Mouse (Mus musculus) embryonic facial prominence, embryonic 12.5 days (tissue): ENCODE results near the gene Zfr2. TPM values are rescaled to one million over a fixed set of nuclear protein-coding genes. Genes with fewer than 3 reads are reported as not detected.

Experiments
- ATAC-seq: fragments of 200-750 bp; cut with Nextera tagmentation; 2 replicates; pipeline ENCODE4 v1.8.0; 2017; ENCODE audit not compliant: insufficient number of reproducible peaks, insufficient read depth, low FRiP score, low TSS enrichment
- H3K27ac ChIP-seq: fragments of 300-500 bp; sonication (generic); 2 replicates; pipeline ENCODE4 v1.5.1; 2016; ENCODE audit warnings: mild to moderate bottlenecking
- H3K27me3 ChIP-seq: fragments of 300-500 bp; sonication (generic); 2 replicates; pipeline ENCODE4 v1.6.1; 2016; ENCODE audit warnings: mild to moderate bottlenecking, moderate library complexity
- H3K36me3 ChIP-seq: fragments of 300-500 bp; sonication (generic); 2 replicates; pipeline ENCODE4 v1.6.1; 2016; ENCODE audit warnings: mild to moderate bottlenecking
- H3K4me1 ChIP-seq: fragments of 300-500 bp; sonication (generic); 2 replicates; pipeline ENCODE4 v1.6.1; 2016
- H3K4me2 ChIP-seq: fragments of 300-500 bp; sonication (generic); replicated peaks from 2 replicates; pipeline ENCODE4 v1.6.1; 2016; ENCODE audit warnings: mild to moderate bottlenecking, moderate library complexity
- H3K4me3 ChIP-seq: fragments of 300-500 bp; sonication (generic); 2 replicates; pipeline ENCODE4 v1.5.1; 2016; ENCODE audit warnings: mild to moderate bottlenecking
- H3K9ac ChIP-seq: fragments of 300-500 bp; sonication (generic); 2 replicates; pipeline ENCODE4 v1.6.1; 2016; ENCODE audit warnings: mild to moderate bottlenecking, moderate library complexity
- H3K9me3 ChIP-seq: fragments of 300-500 bp; sonication (generic); 2 replicates; pipeline ENCODE4 v1.6.1; 2016; ENCODE audit warnings: mild to moderate bottlenecking, moderate library complexity
- WGBS: fragments of 180-500 bp; shearing (Covaris S2); methylation state at CpG from one replicate; pipeline ENCODE4 v1.1.7; 2016; 5-methylcytosine and 5-hydroxymethylcytosine counted together
- microRNA-seq: library from miRNA; unstranded; fragments of <30 nt; microRNA quantifications from one replicate; pipeline ENCODE4, GENCODE M21; 2017
- polyA plus RNA-seq: library from polyadenylated mRNA; unstranded; fragments of >200 nt; fragmentation: Nextera tagmentation; extraction: Ambion mirVana; gene quantifications from 2 replicates; pipeline ENCODE4 v1.2.1, GENCODE M21; 2016

The Zfr2 gene
- polyA plus RNA-seq, 1 experiment from 2014 or later, result 13.2 TPM

- H3K36me3 ChIP-seq, result 0 out of 2 replicates have a peak, but pooled peaks cover 8% of the 10 kb centered on the region
- 0 out of 2 replicates have a peak overlapping the region, but pooled peaks have one; percentile 1 for H3K9ac ChIP-seq
- H3K27ac ChIP-seq, result no peak overlapping the region
- WGBS, result 83% methylated on average over 9 of the region's 9 CpGs
- ATAC-seq, result no peak
- H3K4me3 ChIP-seq, result no peak overlapping the region
- H3K4me1 ChIP-seq, result peaks cover 23% of the 10 kb centered on the region; the same call in 1 of the 2 replicates
- H3K4me2 ChIP-seq, result no peak overlapping the region
- H3K27me3 ChIP-seq, result no peaks in the 10 kb centered on the region
- no peaks in the 10 kb centered on the region for H3K9me3 ChIP-seq
Measured at GRCm38 (mm10) chr10:81300352-81300907, 67.5 kb downstream of the Zfr2 start.

GRCm38 (mm10) chr10:81301321-81301720 is 68.4 kb downstream of the Zfr2 start:
- H3K4me1 ChIP-seq, result 0 out of 2 replicates have a peak, but pooled peaks cover 23% of the 10 kb centered on the region
- 76% methylated on average over 9 of the region's 9 CpGs for WGBS

More at GRCm38 (mm10) chr10:81301321-81301720, 68.4 kb downstream of the Zfr2 start:
- Histone ChIP-seq H3K9me3 (no peaks in the 10 kb centered on the region), H3K4me2 (no peak overlapping the region), H3K27ac (no peak overlapping the region), H3K9ac (no peak overlapping the region), H3K4me3 (no peak overlapping the region), H3K36me3 (peaks cover 17% of the 10 kb centered on the region), H3K27me3 (no peaks in the 10 kb centered on the region)
- no peak for ATAC-seq

Small RNAs within 50 kb of the gene (microRNA-seq; reads per million reads assigned to microRNA genes)
- gene Mir3057, result 9.1 reads per million, percentile 25 among the genes with 10 or more reads in this experiment

Other genes starting within 250 kb of the Zfr2 start
- 11.0 and 11.4 TPM in 2 replicates for gene Gng7, start 218.2 kb upstream of the Zfr2 start, polyA plus RNA-seq
- 1.9 and 2.1 TPM in 2 replicates for gene Diras1, start 207.5 kb upstream of the Zfr2 start, polyA plus RNA-seq
- 21.8 and 21.9 TPM in 2 replicates for gene Slc39a3, start 195.7 kb upstream of the Zfr2 start, polyA plus RNA-seq
- gene Sgta, start 173.0 kb upstream of the Zfr2 start, polyA plus RNA-seq, result 242 and 251 TPM in 2 replicates
- gene Thop1, start 163.1 kb upstream of the Zfr2 start, polyA plus RNA-seq, result 68.2 and 71.3 TPM in 2 replicates
- 0.31 and 0.69 TPM in 2 replicates for gene Creb3l3, start 134.3 kb upstream of the Zfr2 start, polyA plus RNA-seq
- gene Map2k2, start 127.2 kb upstream of the Zfr2 start, polyA plus RNA-seq, result 230 and 238 TPM in 2 replicates
- 21.7 and 22.3 TPM in 2 replicates for gene Zbtb7a, start 97.9 kb upstream of the Zfr2 start, polyA plus RNA-seq
- gene Pias4, start 65.2 kb upstream of the Zfr2 start, polyA plus RNA-seq, result 57.5 and 62.0 TPM in 2 replicates
- 552 and 562 TPM in 2 replicates for gene Eef2, start 56.5 kb upstream of the Zfr2 start, polyA plus RNA-seq
- 79.5 and 85.3 TPM in 2 replicates for gene Dapk3, start 50.1 kb upstream of the Zfr2 start, polyA plus RNA-seq
- gene 4930442H23Rik, start 49.3 kb upstream of the Zfr2 start, polyA plus RNA-seq, result not detected in 2 replicates
- gene Nmrk2, start 31.1 kb upstream of the Zfr2 start, polyA plus RNA-seq, result 0.20 TPM in 1 of 2 replicates, not detected in the other
- 3.0 and 3.8 TPM in 2 replicates for gene Atcay, start 2.3 kb upstream of the Zfr2 start, polyA plus RNA-seq
- gene Matk, start 19.8 kb downstream of the Zfr2 start, polyA plus RNA-seq, result 5.6 and 7.2 TPM in 2 replicates
- gene Mrpl54, start 33.8 kb downstream of the Zfr2 start, polyA plus RNA-seq, result 194 and 205 TPM in 2 replicates
- 53.9 and 55.4 TPM in 2 replicates for gene Apba3, start 33.8 kb downstream of the Zfr2 start, polyA plus RNA-seq
- 4.5 and 6.4 TPM in 2 replicates for gene Tjp3, start 58.4 kb downstream of the Zfr2 start, polyA plus RNA-seq
- 70.1 and 75.3 TPM in 2 replicates for gene Pip5k1c, start 59.8 kb downstream of the Zfr2 start, polyA plus RNA-seq
- 61.0 and 62.2 TPM in 2 replicates for gene Cactin, start 87.9 kb downstream of the Zfr2 start, polyA plus RNA-seq
- gene Tbxa2r, start 95.6 kb downstream of the Zfr2 start, polyA plus RNA-seq, result 2.8 and 3.1 TPM in 2 replicates
- not detected in 2 replicates for gene Gipc3, start 110.1 kb downstream of the Zfr2 start, polyA plus RNA-seq
- gene Hmg20b, start 117.3 kb downstream of the Zfr2 start, polyA plus RNA-seq, result 130 and 132 TPM in 2 replicates
- 13.9 and 14.5 TPM in 2 replicates for gene Mfsd12, start 124.3 kb downstream of the Zfr2 start, polyA plus RNA-seq
- 0.73 and 0.82 TPM in 2 replicates for gene 4930404N11Rik, start 132.7 kb downstream of the Zfr2 start, polyA plus RNA-seq
- 140 and 143 TPM in 2 replicates for gene Fzr1, start 145.4 kb downstream of the Zfr2 start, polyA plus RNA-seq
- 73.6 and 77.0 TPM in 2 replicates for gene Dohh, start 151.3 kb downstream of the Zfr2 start, polyA plus RNA-seq
- gene Gm48551, start 151.3 kb downstream of the Zfr2 start, polyA plus RNA-seq, result 2.9 and 4.1 TPM in 2 replicates
- 2.0 and 3.8 TPM in 2 replicates for gene Gm48552, start 155.8 kb downstream of the Zfr2 start, polyA plus RNA-seq
- gene Smim24, start 159.9 kb downstream of the Zfr2 start, polyA plus RNA-seq, result 3.1 and 3.4 TPM in 2 replicates
- 46.2 and 50.8 TPM in 2 replicates for gene Nfic, start 222.5 kb downstream of the Zfr2 start, polyA plus RNA-seq
- gene Celf5, start 249.6 kb downstream of the Zfr2 start, polyA plus RNA-seq, result 2.7 and 3.6 TPM in 2 replicates